Mouse (Mus musculus): ENCODE measurements around the gene Myo16. TPM values are rescaled to one million over a fixed set of nuclear protein-coding genes. Genes with fewer than 3 reads are reported as not detected.

Myo16 gene
- polyA plus RNA-seq, 2 experiments = 0.01 to 0.03 TPM

DNA sequence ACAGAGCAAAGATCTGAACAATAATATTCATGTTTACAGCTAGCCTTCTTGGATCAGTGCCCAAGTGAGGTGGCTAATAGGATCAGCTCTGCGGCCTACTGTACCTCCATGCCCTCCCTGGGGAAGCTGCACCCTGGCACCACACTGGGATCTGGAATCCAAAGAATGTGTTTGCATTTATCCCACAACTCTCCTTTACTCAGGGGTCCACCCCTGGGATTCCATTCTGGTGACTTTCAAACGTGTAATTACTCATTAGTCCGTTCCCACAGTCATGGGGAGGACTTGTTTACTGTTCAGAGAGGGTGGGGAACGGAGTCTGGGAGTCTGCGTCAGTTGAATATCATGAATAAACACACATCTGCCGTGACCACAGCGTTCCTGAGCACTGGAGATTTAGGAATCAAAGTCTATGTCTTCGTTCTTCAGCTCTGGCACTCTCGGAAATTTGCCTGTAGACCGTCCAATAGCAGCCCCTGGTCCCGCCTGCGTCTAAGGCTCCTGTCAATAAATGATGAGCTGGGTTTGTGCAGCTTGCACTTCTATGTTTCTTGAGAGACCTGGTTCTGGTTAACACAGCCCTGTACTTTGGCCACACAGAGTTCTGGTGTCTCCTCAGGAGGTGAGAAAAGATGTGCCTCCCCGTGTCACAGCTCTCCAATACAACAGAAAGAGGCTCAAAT, 511.3 kb downstream of the Myo16 start:
- no peaks in the 10 kb centered on the region for H3K27me3 ChIP-seq (ENCODE audit: control insufficient read depth, insufficient read depth, low read length)
- ATAC-seq (ENCODE audit: insufficient read depth) (no peak), DNase-seq (ENCODE audit: low read depth in 3 of 3, low spot score in 3 of 3) (no peak)
- TF ChIP-seq EP300 (IDR thresholded peaks at IDR 0.05; ENCODE audit: low read depth) (no peak), CTCF (IDR thresholded peaks at IDR 0.05; ENCODE audit: low read depth) (no peak)
- 35% methylated on average over 13 of the region's 13 CpGs for WGBS (ENCODE audit: insufficient replicate concordance)
- peaks cover 0 to 7% of the 10 kb centered on the region in 2 experiments; a peak in 2 of 4 replicates for H3K4me1 ChIP-seq (replicated peaks; ENCODE audit: control insufficient read depth in 2 of 2, insufficient read depth in 2 of 2, low read length in 1 of 2)
- H3K36me3 ChIP-seq (replicated peaks; ENCODE audit: control insufficient read depth, insufficient read depth, low read depth) = no peaks in the 10 kb centered on the region
- no peak overlapping the region for H3K4me2 ChIP-seq (ENCODE audit: low read depth)
- no peak overlapping the region for H3K9ac ChIP-seq (replicated peaks)
- H3K4me3 ChIP-seq (ENCODE audit: insufficient read depth in 1 of 2, low read depth in 2 of 2, low read length in 2 of 2) = no peak overlapping the region
- no peak overlapping the region for H3K27ac ChIP-seq
- H3K9me3 ChIP-seq (ENCODE audit: control insufficient read depth, low read length) = no peaks in the 10 kb centered on the region

DNA sequence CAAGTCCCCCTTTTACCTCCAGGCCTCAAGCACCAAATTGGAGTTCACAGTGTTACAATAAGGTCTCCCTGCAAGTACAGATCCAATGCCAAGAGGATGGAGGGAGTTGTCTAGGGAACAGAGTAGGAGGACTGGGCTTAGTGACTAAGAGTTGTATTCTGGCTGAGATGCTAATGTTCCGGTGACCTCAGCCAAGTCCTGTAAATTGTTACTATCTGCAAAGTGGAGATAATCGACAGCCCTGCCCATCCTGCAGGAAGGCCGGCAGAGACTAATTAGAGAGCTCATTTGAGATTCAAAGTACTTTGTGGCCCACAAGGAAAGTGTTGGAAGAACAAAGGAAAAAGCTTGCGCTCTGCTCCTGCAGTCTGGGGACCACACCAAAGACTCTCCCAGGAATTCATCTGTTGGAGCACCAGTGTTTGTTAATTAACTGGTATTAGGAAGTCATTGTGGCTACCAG, 512.1 kb downstream of the Myo16 start:
- WGBS (ENCODE audit: insufficient replicate concordance) = 24% methylated on average over 4 of the region's 4 CpGs
- Histone ChIP-seq H3K4me1 (replicated peaks; ENCODE audit: control insufficient read depth in 2 of 2, insufficient read depth in 2 of 2, low read length in 1 of 2) (peaks cover 0 to 7% of the 10 kb centered on the region in 2 experiments; a peak in 2 of 4 replicates), H3K27me3 (ENCODE audit: control insufficient read depth, insufficient read depth, low read length) (no peaks in the 10 kb centered on the region), H3K36me3 (replicated peaks; ENCODE audit: control insufficient read depth, insufficient read depth, low read depth) (no peaks in the 10 kb centered on the region), H3K4me2 (ENCODE audit: low read depth) (no peak overlapping the region), H3K4me3 (ENCODE audit: insufficient read depth in 1 of 2, low read depth in 2 of 2, low read length in 2 of 2) (no peak overlapping the region), H3K27ac (no peak overlapping the region), H3K9me3 (ENCODE audit: control insufficient read depth, low read length) (no peaks in the 10 kb centered on the region), H3K9ac (replicated peaks) (no peak overlapping the region)
- TF ChIP-seq EP300 (IDR thresholded peaks at IDR 0.05; ENCODE audit: low read depth) (no peak), CTCF (IDR thresholded peaks at IDR 0.05; ENCODE audit: low read depth) (no peak)
- no peak for DNase-seq (ENCODE audit: low read depth in 3 of 3, low spot score in 3 of 3)
- ATAC-seq (ENCODE audit: insufficient read depth) = no peak

DNA sequence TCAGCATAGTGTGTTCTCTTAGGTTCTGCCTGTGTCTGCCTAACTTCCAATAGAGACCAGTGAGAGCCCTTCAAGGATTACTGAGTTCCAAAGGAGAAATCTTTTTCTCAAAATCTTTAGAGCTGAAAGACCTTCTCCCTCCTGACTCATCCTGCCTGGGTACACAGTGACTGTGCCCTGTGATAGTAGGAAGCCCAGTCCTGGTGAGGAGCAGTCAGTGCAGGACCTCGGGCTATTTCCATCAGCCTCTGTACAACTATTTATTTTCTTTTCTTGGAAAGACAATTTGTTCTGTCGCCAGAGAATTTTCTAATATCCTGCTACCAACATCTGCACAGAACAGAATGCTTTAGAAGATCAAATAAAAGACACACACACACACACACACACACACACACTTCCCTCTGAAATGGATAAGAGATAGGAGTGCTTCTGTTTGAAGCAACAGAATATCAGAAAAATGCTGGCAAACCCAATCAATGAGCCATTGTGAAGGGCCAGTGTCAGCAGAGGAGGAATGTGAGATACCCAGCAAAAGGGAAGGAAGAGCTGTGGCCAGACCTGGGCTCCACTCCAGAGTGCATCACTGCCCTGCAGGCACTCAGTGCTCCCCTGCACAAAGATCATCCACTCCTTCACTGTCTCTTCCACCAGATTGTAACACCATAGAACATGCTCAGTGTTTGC, 518.3 kb downstream of the Myo16 start:
- no peaks in the 10 kb centered on the region for H3K36me3 ChIP-seq (replicated peaks; ENCODE audit: control insufficient read depth, insufficient read depth, low read depth)
- WGBS (ENCODE audit: insufficient replicate concordance) = 33% methylated on average over 2 of the region's 2 CpGs
- ATAC-seq (ENCODE audit: insufficient read depth) (no peak), DNase-seq (ENCODE audit: low read depth in 3 of 3, low spot score in 3 of 3) (no peak)
- H3K27ac ChIP-seq = no peak overlapping the region
- H3K4me2 ChIP-seq (ENCODE audit: low read depth) = no peak overlapping the region
- H3K9ac ChIP-seq (replicated peaks) = no peak overlapping the region
- H3K27me3 ChIP-seq (ENCODE audit: control insufficient read depth, insufficient read depth, low read length) = no peaks in the 10 kb centered on the region
- H3K4me1 ChIP-seq (replicated peaks; ENCODE audit: control insufficient read depth in 2 of 2, insufficient read depth in 2 of 2, low read length in 1 of 2) = no peaks in the 10 kb centered on the region
- no peak for TF ChIP-seq EP300 (IDR thresholded peaks at IDR 0.05; ENCODE audit: low read depth)
- TF ChIP-seq CTCF (IDR thresholded peaks at IDR 0.05; ENCODE audit: low read depth) = no peak
- no peaks in the 10 kb centered on the region for H3K9me3 ChIP-seq (ENCODE audit: control insufficient read depth, low read length)
- no peak overlapping the region for H3K4me3 ChIP-seq (ENCODE audit: insufficient read depth in 1 of 2, low read depth in 2 of 2, low read length in 2 of 2)

DNA sequence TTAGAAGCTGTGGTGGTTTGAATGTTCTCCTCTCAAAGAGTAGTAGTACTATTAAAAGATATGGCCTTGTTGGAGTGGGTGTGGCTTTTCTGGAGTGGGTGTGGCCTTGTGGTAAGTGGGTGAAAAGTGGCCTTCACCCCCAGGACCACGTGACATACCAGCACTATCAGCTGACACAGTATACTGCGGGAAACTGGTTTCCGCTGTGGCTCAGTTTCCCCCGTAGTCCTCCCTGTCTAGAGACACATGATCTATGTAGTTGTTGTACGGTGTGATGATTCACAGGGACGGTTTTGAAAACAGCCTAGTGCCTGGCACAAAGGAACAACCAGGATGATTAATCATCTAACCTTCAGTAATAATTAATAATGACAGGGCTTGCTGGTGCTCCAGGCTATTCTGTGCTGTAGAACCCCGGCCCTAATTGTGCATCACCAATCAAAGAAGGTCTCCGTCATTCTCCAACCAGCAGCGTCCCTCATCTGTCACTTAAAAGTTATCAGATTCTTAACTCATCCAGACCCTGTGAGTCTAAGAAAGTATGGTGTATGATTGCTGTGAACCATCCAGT, 524.2 kb downstream of the Myo16 start:
- H3K9ac ChIP-seq (replicated peaks) = no peak overlapping the region
- no peaks in the 10 kb centered on the region for H3K9me3 ChIP-seq (ENCODE audit: control insufficient read depth, low read length)
- H3K4me1 ChIP-seq (replicated peaks; ENCODE audit: control insufficient read depth in 2 of 2, insufficient read depth in 2 of 2, low read length in 1 of 2) = no peaks in the 10 kb centered on the region
- no peak for DNase-seq (ENCODE audit: low read depth in 3 of 3, low spot score in 3 of 3)
- no peak overlapping the region for H3K4me2 ChIP-seq (ENCODE audit: low read depth)
- no peak overlapping the region for H3K4me3 ChIP-seq (ENCODE audit: insufficient read depth in 1 of 2, low read depth in 2 of 2, low read length in 2 of 2)
- ATAC-seq (ENCODE audit: insufficient read depth) = no peak
- WGBS (ENCODE audit: insufficient replicate concordance) = 66% methylated on average over 9 of the region's 9 CpGs
- no peaks in the 10 kb centered on the region for H3K27me3 ChIP-seq (ENCODE audit: control insufficient read depth, insufficient read depth, low read length)
- H3K27ac ChIP-seq = no peak overlapping the region
- no peaks in the 10 kb centered on the region for H3K36me3 ChIP-seq (replicated peaks; ENCODE audit: control insufficient read depth, insufficient read depth, low read depth)
- TF ChIP-seq EP300 (IDR thresholded peaks at IDR 0.05; ENCODE audit: low read depth) = no peak
- no peak for TF ChIP-seq CTCF (IDR thresholded peaks at IDR 0.05; ENCODE audit: low read depth)

DNA sequence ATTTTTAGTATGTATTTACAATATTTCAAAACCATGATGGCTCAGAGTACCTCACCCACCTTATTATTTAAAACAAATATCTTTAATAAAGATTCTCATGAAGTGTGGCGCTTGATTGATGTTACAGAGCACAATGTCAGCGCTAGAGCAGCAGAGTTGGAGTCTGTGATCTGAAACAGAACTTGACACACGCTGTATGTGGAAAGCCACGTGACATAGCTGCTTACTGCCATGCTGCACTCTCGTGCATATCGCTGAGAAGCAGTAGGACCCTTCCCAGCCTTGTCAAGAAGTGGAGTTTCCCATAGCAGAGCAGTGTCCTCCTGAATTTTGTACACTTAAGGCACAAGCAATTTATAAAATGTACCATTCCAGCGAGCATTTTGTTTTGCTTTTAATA, 528.2 kb downstream of the Myo16 start:
- WGBS (ENCODE audit: insufficient replicate concordance) = 56% methylated on average over 7 of the region's 7 CpGs
- Histone ChIP-seq H3K9ac (replicated peaks) (no peak overlapping the region), H3K27ac (no peak overlapping the region), H3K4me1 (replicated peaks; ENCODE audit: control insufficient read depth in 2 of 2, insufficient read depth in 2 of 2, low read length in 1 of 2) (no peaks in the 10 kb centered on the region), H3K36me3 (replicated peaks; ENCODE audit: control insufficient read depth, insufficient read depth, low read depth) (no peaks in the 10 kb centered on the region), H3K27me3 (ENCODE audit: control insufficient read depth, insufficient read depth, low read length) (no peaks in the 10 kb centered on the region), H3K9me3 (ENCODE audit: control insufficient read depth, low read length) (no peaks in the 10 kb centered on the region), H3K4me2 (ENCODE audit: low read depth) (no peak overlapping the region), H3K4me3 (ENCODE audit: insufficient read depth in 1 of 2, low read depth in 2 of 2, low read length in 2 of 2) (no peak overlapping the region)
- no peak for ATAC-seq (ENCODE audit: insufficient read depth)
- no peak for TF ChIP-seq EP300 (IDR thresholded peaks at IDR 0.05; ENCODE audit: low read depth)
- no peak for TF ChIP-seq CTCF (IDR thresholded peaks at IDR 0.05; ENCODE audit: low read depth)
- no peak for DNase-seq (ENCODE audit: low read depth in 3 of 3, low spot score in 3 of 3)
